Mouse (Mus musculus): ENCODE measurements around the gene Zfp618. TPM values are rescaled to one million over a fixed set of nuclear protein-coding genes. Genes with fewer than 3 reads are reported as not detected.

Zfp618 gene
- polyA plus RNA-seq, 1 experiment from 2014 or later: 27.6 TPM

DNA sequence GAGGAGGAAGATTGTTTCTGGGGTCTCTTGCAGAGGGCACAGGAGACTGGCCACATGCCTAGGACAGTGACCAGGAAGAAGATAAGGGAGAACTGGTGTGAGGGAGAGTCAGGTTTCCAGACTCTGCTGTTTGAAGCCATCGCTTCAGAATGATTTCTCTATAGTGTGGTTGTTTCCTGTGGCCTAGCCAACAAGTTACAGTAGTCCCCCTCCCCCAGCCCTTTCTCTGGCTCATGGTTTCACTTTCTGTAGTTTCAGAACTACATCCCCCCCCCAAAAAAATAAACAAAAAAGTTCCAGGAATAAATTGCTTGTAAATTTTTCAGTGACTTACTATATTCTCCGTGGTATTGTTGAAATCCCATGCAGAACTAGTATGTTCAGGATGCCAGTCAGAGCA lies 107.8 kb downstream of the Zfp618 start:
- Histone ChIP-seq H3K27me3 (replicated peaks) (no peaks in the 10 kb centered on the region), H3K4me3 (replicated peaks) (no peak overlapping the region), H3K36me3 (0 out of 2 replicates have a peak, but pooled peaks cover 6% of the 10 kb centered on the region), H3K9ac (replicated peaks) (no peak overlapping the region), H3K9me3 (replicated peaks) (no peaks in the 10 kb centered on the region), H3K4me2 (no peak overlapping the region), H3K4me1 (peaks cover 6% of the 10 kb centered on the region; the same call in 1 of the 2 replicates), H3K27ac (replicated peaks) (no peak overlapping the region)
- WGBS: 89% methylated on average over 2 of the region's 2 CpGs
- ATAC-seq (ENCODE audit: low FRiP score): no peak

DNA sequence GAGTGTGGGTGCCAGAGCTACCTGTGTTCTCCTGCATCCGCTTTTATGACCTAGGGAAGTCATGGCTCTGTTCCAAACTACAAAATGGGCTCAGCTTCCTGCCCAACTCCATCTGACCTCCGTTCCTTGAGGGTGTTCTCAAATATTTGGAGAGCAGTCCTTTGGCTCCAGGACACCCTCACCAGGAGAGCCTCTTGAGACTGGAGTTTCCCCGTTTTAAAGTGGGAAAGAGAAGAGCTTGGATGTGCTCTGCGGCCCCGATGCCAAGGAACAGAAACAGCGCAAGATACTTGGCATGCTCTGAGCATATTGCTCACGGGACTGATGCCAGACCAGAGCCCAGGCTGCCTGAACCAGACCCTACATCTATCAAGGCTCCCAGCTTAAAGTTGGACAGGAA lies 113.8 kb downstream of the Zfp618 start:
- ATAC-seq (ENCODE audit: low FRiP score): peak; percentile 28; the same call in 1 of the 2 replicates

DNA sequence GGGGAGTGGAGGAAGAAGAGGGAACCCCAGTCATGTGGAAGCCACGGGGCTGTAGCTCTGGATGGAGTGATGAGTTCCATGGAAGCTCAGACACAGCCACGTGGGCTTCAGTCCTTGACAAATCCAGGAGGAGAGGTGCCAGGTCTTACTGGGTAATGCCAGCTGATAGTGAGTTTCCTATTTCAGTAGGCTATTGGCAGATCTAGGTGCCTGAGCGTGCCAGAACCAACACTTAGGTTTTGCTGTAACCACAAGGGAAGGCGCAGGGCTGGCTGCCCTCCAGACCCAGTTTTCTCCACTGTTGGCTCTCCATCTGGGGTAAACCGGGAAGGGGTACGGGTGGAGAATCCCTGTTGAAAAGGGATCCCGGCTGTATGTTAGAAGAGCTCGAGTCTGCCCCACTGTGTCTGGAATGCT lies 119.1 kb downstream of the Zfp618 start:
- Histone ChIP-seq H3K9ac (replicated peaks) (no peak overlapping the region), H3K36me3 (peaks cover 40% of the 10 kb centered on the region), H3K4me2 (no peak overlapping the region), H3K27me3 (replicated peaks) (no peaks in the 10 kb centered on the region), H3K4me1 (peaks cover 9% of the 10 kb centered on the region), H3K27ac (replicated peaks) (peak overlapping the region; percentile 39; the same call in 1 of the 2 replicates), H3K4me3 (replicated peaks) (no peak overlapping the region), H3K9me3 (replicated peaks) (no peaks in the 10 kb centered on the region)
- no peak for ATAC-seq (ENCODE audit: low FRiP score)
- WGBS: 66% methylated on average over 8 of the region's 8 CpGs

More for the DNA sequence above, 113.8 kb downstream of the Zfp618 start:
- Histone ChIP-seq H3K4me1 (peaks cover 5% of the 10 kb centered on the region), H3K36me3 (peaks cover 40% of the 10 kb centered on the region), H3K27ac (replicated peaks) (no peak overlapping the region), H3K27me3 (replicated peaks) (no peaks in the 10 kb centered on the region), H3K4me2 (no peak overlapping the region), H3K9me3 (replicated peaks) (no peaks in the 10 kb centered on the region), H3K9ac (replicated peaks) (no peak overlapping the region), H3K4me3 (replicated peaks) (no peak overlapping the region)
- WGBS: 82% methylated on average over 7 of the region's 7 CpGs

DNA sequence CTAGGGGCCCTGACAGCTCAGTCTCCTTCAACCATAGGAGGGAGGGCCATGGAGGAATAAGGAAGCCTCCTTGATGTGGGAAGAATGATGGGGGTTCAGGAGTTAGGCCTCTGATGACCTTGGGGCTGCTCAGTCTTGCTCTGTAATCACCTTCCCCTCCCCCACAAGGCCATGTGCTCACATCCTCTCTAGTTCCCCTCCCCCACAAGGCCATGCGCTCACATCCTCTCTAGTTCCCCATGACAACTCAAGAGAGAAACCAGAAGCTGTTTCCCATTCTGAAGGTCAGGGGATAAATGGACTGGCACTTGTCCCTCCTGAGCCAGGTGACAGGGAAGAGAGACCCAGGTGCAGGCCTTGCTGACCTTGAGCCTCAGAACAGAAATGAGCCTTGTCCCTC lies 124.1 kb downstream of the Zfp618 start:
- no peak for ATAC-seq (ENCODE audit: low FRiP score)
- Histone ChIP-seq H3K36me3 (peaks cover 17% of the 10 kb centered on the region), H3K4me1 (peaks cover 5% of the 10 kb centered on the region), H3K4me3 (replicated peaks) (no peak overlapping the region), H3K27me3 (replicated peaks) (no peaks in the 10 kb centered on the region), H3K27ac (replicated peaks) (no peak overlapping the region), H3K9ac (replicated peaks) (no peak overlapping the region), H3K9me3 (replicated peaks) (no peaks in the 10 kb centered on the region), H3K4me2 (no peak overlapping the region)
- 63% methylated on average over 1 of the region's 1 CpGs for WGBS

DNA sequence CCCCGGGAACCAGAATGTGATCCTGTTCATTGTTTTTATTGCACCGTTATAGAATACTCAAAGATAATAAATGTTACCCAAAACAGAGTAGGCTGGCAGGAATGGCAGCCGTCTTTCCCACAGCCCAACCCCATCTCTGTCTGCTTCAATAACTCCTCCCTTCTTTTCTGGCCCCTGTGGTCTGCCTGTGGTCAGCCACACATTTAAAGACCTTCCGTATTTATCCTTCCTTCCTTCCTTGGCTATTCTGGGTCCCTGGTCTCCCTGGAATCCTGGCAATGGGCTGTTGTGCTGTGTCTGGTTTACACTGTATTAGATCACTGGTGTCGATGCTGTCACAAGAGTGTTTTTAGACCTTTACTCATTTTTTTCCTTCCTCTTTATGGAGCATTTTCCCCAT lies 125.8 kb downstream of the Zfp618 start:
- 81% methylated on average over 5 of the region's 5 CpGs for WGBS
- Histone ChIP-seq H3K27me3 (replicated peaks) (no peaks in the 10 kb centered on the region), H3K9ac (replicated peaks) (no peak overlapping the region), H3K27ac (replicated peaks) (no peak overlapping the region), H3K4me2 (no peak overlapping the region), H3K4me1 (no peaks in the 10 kb centered on the region), H3K9me3 (replicated peaks) (no peaks in the 10 kb centered on the region), H3K4me3 (replicated peaks) (no peak overlapping the region), H3K36me3 (peaks cover 28% of the 10 kb centered on the region)
- no peak for ATAC-seq (ENCODE audit: low FRiP score)

DNA sequence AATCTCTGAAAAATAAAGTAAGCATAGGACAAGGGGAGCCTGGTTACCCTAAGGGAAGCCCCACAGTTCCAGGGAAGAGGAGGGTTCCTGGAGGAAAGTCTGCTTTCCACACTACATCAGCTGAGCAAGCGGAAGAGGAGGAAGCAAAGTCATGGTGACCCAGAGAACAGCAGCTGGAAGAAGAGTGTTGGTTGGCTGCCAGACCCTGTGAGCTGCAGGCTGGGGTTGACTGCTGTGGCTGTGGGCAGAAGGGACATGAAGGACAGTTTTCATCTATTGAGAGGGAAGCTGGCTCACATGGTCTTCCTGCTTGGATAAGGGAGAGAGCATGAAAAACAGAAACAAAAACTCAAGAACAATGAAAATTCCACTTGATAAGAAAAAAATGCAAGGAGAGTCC lies 132.2 kb downstream of the Zfp618 start:
- H3K27ac ChIP-seq (replicated peaks): no peak overlapping the region
- no peak overlapping the region for H3K4me2 ChIP-seq
- no peaks in the 10 kb centered on the region for H3K9me3 ChIP-seq (replicated peaks)
- H3K9ac ChIP-seq (replicated peaks): no peak overlapping the region
- ATAC-seq (ENCODE audit: low FRiP score): no peak
- H3K36me3 ChIP-seq: peaks cover 42% of the 10 kb centered on the region
- WGBS: 82% methylated on average over 1 of the region's 1 CpGs
- no peak overlapping the region for H3K4me3 ChIP-seq (replicated peaks)
- H3K27me3 ChIP-seq (replicated peaks): no peaks in the 10 kb centered on the region
- H3K4me1 ChIP-seq: no peaks in the 10 kb centered on the region

DNA sequence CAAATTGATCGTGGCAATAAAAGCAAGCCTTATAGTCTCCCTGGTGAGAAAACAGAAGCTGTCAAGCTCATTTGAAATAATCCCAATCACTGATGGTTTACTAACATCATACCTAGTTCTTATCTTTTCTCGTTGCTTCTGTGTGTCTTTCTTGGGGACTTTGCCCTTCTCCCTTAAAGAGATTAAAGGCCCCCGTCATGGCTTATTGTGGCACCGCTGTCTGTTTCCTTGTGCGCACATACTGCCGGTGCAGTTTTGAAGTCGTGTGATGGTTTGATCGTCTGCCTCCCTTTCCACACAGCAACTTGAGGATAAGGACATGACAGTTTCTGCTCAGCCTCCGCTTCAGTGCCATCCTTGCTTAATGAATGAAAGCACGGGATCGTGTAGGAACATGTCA lies 135.1 kb downstream of the Zfp618 start:
- 93% methylated on average over 11 of the region's 11 CpGs for WGBS
- Histone ChIP-seq H3K27ac (replicated peaks) (no peak overlapping the region), H3K36me3 (peaks cover 39% of the 10 kb centered on the region), H3K4me2 (no peak overlapping the region), H3K9ac (replicated peaks) (no peak overlapping the region), H3K4me1 (no peaks in the 10 kb centered on the region), H3K9me3 (replicated peaks) (no peaks in the 10 kb centered on the region), H3K4me3 (replicated peaks) (no peak overlapping the region), H3K27me3 (replicated peaks) (no peaks in the 10 kb centered on the region)
- ATAC-seq (ENCODE audit: low FRiP score): no peak

DNA sequence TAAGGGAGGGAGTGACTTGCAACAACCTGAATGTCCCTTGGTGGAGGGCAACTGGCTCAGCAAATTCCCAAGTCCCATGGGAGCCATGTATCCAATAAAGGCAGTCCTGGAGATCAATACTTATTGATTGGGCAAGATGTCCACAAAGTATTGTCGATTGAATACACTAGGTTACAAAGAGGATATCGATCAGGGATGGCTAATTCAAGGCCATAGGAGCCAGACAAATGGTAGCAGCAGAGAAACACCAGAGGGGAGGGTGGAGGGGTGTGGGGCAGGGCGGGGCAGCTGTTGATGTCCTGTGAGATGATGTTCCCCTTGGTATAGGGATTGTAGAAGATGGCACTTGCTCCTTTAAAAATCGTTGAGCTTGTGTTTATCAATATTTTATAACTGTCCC lies 136.7 kb downstream of the Zfp618 start:
- Histone ChIP-seq H3K4me2 (no peak overlapping the region), H3K9ac (replicated peaks) (no peak overlapping the region), H3K36me3 (peaks cover 35% of the 10 kb centered on the region), H3K27me3 (replicated peaks) (no peaks in the 10 kb centered on the region), H3K4me3 (replicated peaks) (no peak overlapping the region), H3K9me3 (replicated peaks) (no peaks in the 10 kb centered on the region), H3K4me1 (no peaks in the 10 kb centered on the region), H3K27ac (replicated peaks) (no peak overlapping the region)
- 88% methylated on average over 4 of the region's 4 CpGs for WGBS
- ATAC-seq (ENCODE audit: low FRiP score): no peak

DNA sequence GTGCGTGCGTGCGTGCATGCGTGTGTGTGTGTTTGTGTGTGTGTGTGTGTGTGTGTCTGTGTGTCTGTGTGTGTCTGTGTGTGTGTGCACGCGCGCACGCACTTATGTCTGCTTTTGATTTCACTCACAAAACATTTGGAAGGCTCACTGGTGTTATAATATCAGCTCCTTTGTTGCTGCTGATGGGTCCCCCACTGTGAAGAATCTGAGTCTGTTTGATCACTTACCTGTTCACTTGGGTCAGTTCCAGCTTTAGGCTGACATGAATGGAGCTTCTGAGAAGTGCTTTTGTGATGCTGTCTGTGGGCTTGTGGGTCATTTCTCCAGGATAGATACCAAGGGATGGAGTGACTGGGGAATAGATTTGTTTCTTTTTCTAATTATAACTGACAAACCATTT lies 140.3 kb downstream of the Zfp618 start:
- Histone ChIP-seq H3K9ac (replicated peaks) (no peak overlapping the region), H3K27me3 (replicated peaks) (no peaks in the 10 kb centered on the region), H3K9me3 (replicated peaks) (no peaks in the 10 kb centered on the region), H3K27ac (replicated peaks) (no peak overlapping the region), H3K4me3 (replicated peaks) (no peak overlapping the region), H3K4me1 (no peaks in the 10 kb centered on the region), H3K4me2 (no peak overlapping the region), H3K36me3 (peaks cover 17% of the 10 kb centered on the region; the same call in 1 of the 2 replicates)
- ATAC-seq (ENCODE audit: low FRiP score): no peak
- 93% methylated on average over 8 of the region's 8 CpGs for WGBS

DNA sequence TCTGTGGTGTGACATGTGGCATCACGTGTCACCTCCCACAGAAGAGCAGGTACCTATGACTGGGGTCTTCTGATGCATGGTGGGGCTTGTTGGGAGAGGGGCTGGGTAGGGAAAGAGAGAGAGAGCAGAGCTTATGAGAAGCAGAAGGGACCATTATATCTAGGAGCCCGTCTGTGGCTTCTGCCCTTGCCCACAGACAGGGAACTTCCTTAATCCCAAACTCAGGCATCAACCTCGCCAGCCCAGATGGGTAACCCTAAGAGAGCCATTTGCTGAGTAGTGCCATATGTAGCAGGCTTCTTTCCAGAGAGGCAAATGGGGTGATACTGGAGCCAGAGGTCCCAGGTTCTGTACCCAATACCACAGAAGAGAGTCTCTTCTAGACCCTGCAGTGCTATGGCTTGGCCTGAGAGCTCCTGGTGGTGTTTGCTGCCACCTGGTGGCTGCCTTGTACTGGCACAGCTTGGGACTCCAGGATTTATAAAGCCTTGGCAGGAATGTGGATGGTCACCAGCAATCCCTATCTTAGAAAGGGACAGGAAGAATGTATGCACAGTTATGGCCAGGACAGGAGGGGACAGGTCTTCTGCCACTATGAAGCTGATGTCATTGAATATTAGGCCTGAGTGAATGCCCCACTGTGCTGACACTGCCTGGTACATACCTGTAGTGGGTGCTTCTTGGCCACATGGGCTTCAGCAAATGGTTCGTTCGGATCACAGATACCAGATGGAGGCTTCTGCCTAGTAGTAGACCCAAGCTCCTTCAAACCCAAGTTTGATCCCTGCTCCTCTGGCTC lies 153.5 kb downstream of the Zfp618 start:
- Histone ChIP-seq H3K9me3 (replicated peaks) (no peaks in the 10 kb centered on the region), H3K4me3 (replicated peaks) (no peak overlapping the region), H3K9ac (replicated peaks) (no peak overlapping the region), H3K36me3 (peaks cover 38% of the 10 kb centered on the region), H3K4me1 (no peaks in the 10 kb centered on the region), H3K4me2 (no peak overlapping the region), H3K27me3 (replicated peaks) (no peaks in the 10 kb centered on the region), H3K27ac (replicated peaks) (no peak overlapping the region; the same call in 1 of the 2 replicates)
- peak; percentile 87 for ATAC-seq (ENCODE audit: low FRiP score)
- WGBS: 84% methylated on average over 5 of the region's 5 CpGs

DNA sequence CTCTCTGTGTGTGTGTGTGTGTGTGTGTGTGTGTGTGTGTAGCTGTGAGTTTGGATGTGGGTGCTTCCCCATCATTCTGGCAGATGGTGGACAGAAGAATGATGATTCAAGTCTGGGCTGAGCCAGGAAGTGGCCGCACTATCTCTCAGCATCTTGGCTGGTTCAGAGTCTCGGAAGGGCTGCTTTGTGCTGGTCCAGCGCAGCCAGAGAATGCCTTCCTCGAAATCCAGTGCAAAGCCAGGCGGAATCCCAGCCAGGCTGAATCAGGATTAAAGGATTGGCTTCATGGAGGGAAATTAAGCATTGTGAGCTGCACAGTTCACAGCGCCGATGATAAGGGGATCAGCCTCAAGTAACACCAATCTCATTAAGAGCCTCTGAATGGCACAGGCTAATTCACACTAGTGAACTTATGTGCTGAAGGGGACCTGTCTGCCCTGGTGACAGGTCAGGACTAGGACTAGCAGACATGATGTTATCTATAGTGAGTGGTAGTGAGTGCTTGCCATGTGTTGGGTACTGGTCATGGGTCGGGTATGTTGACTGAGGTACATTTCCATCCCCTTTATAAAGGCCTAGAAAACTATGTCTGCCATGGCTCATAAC lies 159.6 kb downstream of the Zfp618 start:
- H3K9ac ChIP-seq (replicated peaks): no peak overlapping the region
- no peaks in the 10 kb centered on the region for H3K9me3 ChIP-seq (replicated peaks)
- no peak overlapping the region for H3K4me2 ChIP-seq
- H3K4me3 ChIP-seq (replicated peaks): no peak overlapping the region
- H3K27ac ChIP-seq (replicated peaks): no peak overlapping the region
- ATAC-seq (ENCODE audit: low FRiP score): no peak
- WGBS: 83% methylated on average over 8 of the region's 8 CpGs
- peaks cover 29% of the 10 kb centered on the region for H3K36me3 ChIP-seq
- no peaks in the 10 kb centered on the region for H3K27me3 ChIP-seq (replicated peaks)
- H3K4me1 ChIP-seq: no peaks in the 10 kb centered on the region
